9 mouse cellular contexts compared by ENCODE assay signal in the genomic region with DNA sequence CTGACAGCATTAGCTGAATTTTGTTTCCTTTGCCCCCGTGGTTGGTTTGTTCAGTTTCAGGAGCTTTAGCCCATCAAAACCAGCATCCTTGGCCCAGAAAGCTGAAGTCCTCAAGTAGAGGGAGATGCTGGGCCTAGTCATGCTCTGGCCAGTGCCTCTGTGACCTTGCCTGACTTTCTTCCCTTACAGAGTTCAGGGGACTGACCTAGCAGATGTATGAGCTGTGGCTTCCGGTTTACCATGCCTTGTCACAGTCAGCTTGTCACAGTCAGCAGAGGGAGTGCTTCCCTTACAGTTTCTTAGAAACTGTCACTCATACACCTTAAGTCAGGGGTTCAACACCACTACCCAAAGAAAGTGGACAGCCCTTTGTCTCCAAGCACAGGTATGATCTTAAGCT. TPM values are rescaled to one million over a fixed set of nuclear protein-coding genes. Genes with fewer than 3 reads are reported as not detected.
DNase-seq lines count a peak whose midpoint lies in the region; ATAC-seq and TF ChIP-seq lines count a peak whose summit lies in the region.
"Had no signal": no experiment of that assay in that cellular context is flagged by ENCODE, and none has a peak within 500 bp of the region (broad histone marks: within the 10 kb centered on the region; RNA-seq: fewer than 3 reads in every experiment).

No protein-coding gene starts in this region.

- no peaks in the 10 kb centered on the region for H3K36me3 ChIP-seq in liver, postnatal 0 days (replicated peaks; ENCODE audit: insufficient read depth, low read length)
- H3K36me3 ChIP-seq in liver, embryonic 11.5 days (ENCODE audit: control insufficient read depth, insufficient read depth, low read length) = no peaks in the 10 kb centered on the region
- H3K36me3 ChIP-seq: embryonic facial prominence, embryonic 15.5 days had no signal

- H3K9ac ChIP-seq in liver, postnatal 0 days (replicated peaks) = no peak overlapping the region
- H3K9ac ChIP-seq in liver, embryonic 11.5 days (ENCODE audit: low read depth, low read length) = no peak overlapping the region
- H3K9ac ChIP-seq: embryonic facial prominence, embryonic 15.5 days had no signal

- peaks cover 35% of the 10 kb centered on the region for H3K27me3 ChIP-seq in liver, postnatal 0 days (ENCODE audit: insufficient read depth, low read length)
- H3K27me3 ChIP-seq in liver, embryonic 11.5 days (replicated peaks; ENCODE audit: control insufficient read depth, insufficient read depth, low read length) = peaks cover 37% of the 10 kb centered on the region

- H3K4me3 ChIP-seq in liver, postnatal 0 days (ENCODE audit: low read depth, low read length) = no peak overlapping the region
- no peak overlapping the region for H3K4me3 ChIP-seq in liver, embryonic 11.5 days (ENCODE audit: low read depth, low read length)
- peak overlapping the region; percentile 3; the same call in 1 of the 2 replicates for H3K4me3 ChIP-seq in cortical plate, adult 2 months (ENCODE audit: insufficient read depth, low read length)
- H3K4me3 ChIP-seq: embryonic facial prominence, embryonic 15.5 days had no signal

- TF ChIP-seq EP300 in liver, postnatal 0 days (IDR thresholded peaks at IDR 0.05; ENCODE audit: low read depth) = no peak

- H3K9me3 ChIP-seq in liver, postnatal 0 days (ENCODE audit: low read length) = no peaks in the 10 kb centered on the region
- no peaks in the 10 kb centered on the region for H3K9me3 ChIP-seq in liver, embryonic 11.5 days (ENCODE audit: control insufficient read depth, low read length)
- H3K9me3 ChIP-seq: embryonic facial prominence, embryonic 15.5 days had no signal

- DNase-seq in adrenal gland, adult 2 months = peak; percentile 55
- no peak for DNase-seq in adrenal gland, postnatal 4 days (ENCODE audit: low spot score in 2 of 2)
- DNase-seq in liver, postnatal 0 days = no peak
- DNase-seq in liver, embryonic 11.5 days (ENCODE audit: low spot score) = no peak
- DNase-seq in naive thymus-derived CD4-positive, alpha-beta T cell, adult 2 months (ENCODE audit: low read depth) = peak; percentile 55
- no peak for DNase-seq in c-Kit-positive CD71-positive TER-119-positive erythroid progenitor cells, embryonic 14.5 days (ENCODE audit: low spot score)
- DNase-seq in retina, postnatal 1 day = no peak

- peak; percentile 52 for TF ChIP-seq CTCF in liver, postnatal 0 days (IDR thresholded peaks at IDR 0.05; ENCODE audit: low read depth)
- peak; percentile 20; the same call in 1 of the 2 replicates for TF ChIP-seq CTCF in cortical plate, adult 2 months (IDR thresholded peaks at IDR 0.05; ENCODE audit: extremely low read depth, insufficient read depth, low read length)

- WGBS in liver, postnatal 0 days (ENCODE audit: insufficient replicate concordance) = 19% methylated on average over 2 of the region's 2 CpGs
- 35% methylated on average over 2 of the region's 2 CpGs for WGBS in liver, embryonic 11.5 days

- ATAC-seq in liver, postnatal 0 days = no peak
- ATAC-seq in liver, embryonic 11.5 days (replicated peaks; ENCODE audit: low FRiP score) = no peak

- peaks cover 9% of the 10 kb centered on the region for H3K4me1 ChIP-seq in liver, postnatal 0 days (ENCODE audit: insufficient read depth)
- H3K4me1 ChIP-seq in liver, embryonic 11.5 days (replicated peaks; ENCODE audit: control insufficient read depth, insufficient read depth, low read length) = peaks cover 6% of the 10 kb centered on the region
- peaks cover 7% of the 10 kb centered on the region; the same call in 1 of the 2 replicates for H3K4me1 ChIP-seq in cortical plate, adult 2 months (ENCODE audit: control insufficient read depth, insufficient read depth, low read length)

- no peak overlapping the region for H3K27ac ChIP-seq in liver, postnatal 0 days (ENCODE audit: low read depth)
- no peak overlapping the region for H3K27ac ChIP-seq in liver, embryonic 11.5 days (ENCODE audit: low read depth, low read length)
- no peak overlapping the region for H3K27ac ChIP-seq in cortical plate, adult 2 months (ENCODE audit: insufficient read depth, low read length)
- H3K27ac ChIP-seq: embryonic facial prominence, embryonic 15.5 days had no signal

- H3K4me2 ChIP-seq in liver, postnatal 0 days (ENCODE audit: low read depth, low read length) = no peak overlapping the region
- no peak overlapping the region for H3K4me2 ChIP-seq in liver, embryonic 11.5 days
- H3K4me2 ChIP-seq: embryonic facial prominence, embryonic 15.5 days had no signal

- no peak for TF ChIP-seq POLR2A in cortical plate, adult 2 months (IDR thresholded peaks at IDR 0.05; ENCODE audit: extremely low read depth, insufficient read depth, low read length)

RNA-seq across cellular contexts. Expression of a gene that starts 5.0 kb away (rescaled TPM):
- 10 to 100 TPM in 1 of 2 experiments, 1 to 10 TPM in 1; 8.4 to 28.2 TPM for total RNA-seq in adrenal gland, adult 2 months (2021)
- 21.5 and 26.5 TPM in 2 replicates for polyA plus RNA-seq in adrenal gland, adult 2 months (2012; rRNA removed)
- total RNA-seq in adrenal gland, postnatal 4 days (2021) = 1 to 10 TPM; 5.3 to 6.2 TPM
- 0.22 and 0.24 TPM in 2 replicates for polyA plus RNA-seq in liver, postnatal 0 days (2015; fragmentation: Nextera tagmentation; extraction: Ambion mirVana)
- 0.34 and 0.45 TPM in 2 replicates for polyA plus RNA-seq in liver, embryonic 11.5 days (2014; fragmentation: Nextera tagmentation; extraction: Ambion mirVana)
- 23.5 and 26.2 TPM in 2 replicates for polyA plus RNA-seq in cortical plate, adult 2 months (2012; rRNA removed)

Comparison
In these comparisons a context has a peak if more than half of its experiments do, and no peak if none do; other contexts are left out.
1. DNase-seq: peak in adrenal gland, adult 2 months (single experiment) and naive thymus-derived CD4-positive, alpha-beta T cell, adult 2 months (single experiment); none in adrenal gland, postnatal 4 days (0 of 2), liver, postnatal 0 days (single experiment), liver, embryonic 11.5 days (single experiment), c-Kit-positive CD71-positive TER-119-positive erythroid progenitor cells, embryonic 14.5 days (single experiment) and retina, postnatal 1 day (single experiment).
2. RNA of a gene that starts 5.0 kb away (polyA plus RNA-seq): 21.5 to 26.5 TPM in adrenal gland, adult 2 months and 23.5 to 26.2 TPM in cortical plate, adult 2 months; 0.34 to 0.45 TPM in liver, embryonic 11.5 days and 0.22 to 0.24 TPM in liver, postnatal 0 days; every median in the first group is over 10 times any median in the second.